Mouse (Mus musculus): ENCODE results near the gene Gm21985. TPM values are rescaled to one million over a fixed set of nuclear protein-coding genes. Genes with fewer than 3 reads are reported as not detected.
A peak's percentile ranks its signal among the peaks of the same experiment; 100 is the strongest.

The Gm21985 gene
- total and polyA plus RNA-seq, 3 experiments: 0.51 TPM; not detected in 2

DNA sequence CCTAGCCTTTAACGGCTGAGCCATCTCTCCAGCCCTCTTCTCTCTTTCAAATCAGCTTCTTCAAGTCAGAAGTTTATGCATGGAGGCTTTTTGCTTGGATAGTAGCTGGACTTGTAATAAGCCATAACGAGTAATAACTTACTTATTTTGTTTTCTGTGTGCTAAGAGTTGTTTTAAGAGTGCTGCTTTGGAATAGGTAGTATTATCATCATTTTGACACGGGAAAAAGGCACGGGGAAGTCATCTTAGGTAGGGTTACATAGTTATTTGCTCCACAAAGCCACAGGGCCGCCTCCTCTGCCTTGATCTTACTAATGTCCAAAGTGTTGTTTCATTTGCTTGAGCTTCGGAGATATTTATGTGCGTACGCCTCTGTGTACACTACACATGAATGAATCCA is 114.0 kb downstream of the Gm21985 start:
- TF ChIP-seq IRF4 (IDR thresholded peaks at IDR 0.05; ENCODE audit: low read depth, low read length): no peak
- no peak for TF ChIP-seq ELF1 (IDR thresholded peaks at IDR 0.05; ENCODE audit: low read depth, low read length)
- no peak for TF ChIP-seq EP300 (IDR thresholded peaks at IDR 0.05; ENCODE audit: low read length)
- TF ChIP-seq ZMIZ1 (IDR thresholded peaks at IDR 0.05; ENCODE audit: low read depth, low read length): no peak
- TF ChIP-seq ETS1 (conservative IDR thresholded peaks at IDR 0.05; ENCODE audit: low read depth, low read length): no peak
- TF ChIP-seq ZKSCAN1 (IDR thresholded peaks at IDR 0.05; ENCODE audit: borderline replicate concordance, low read depth, low read length): no peak
- no peak for TF ChIP-seq BHLHE40 (IDR thresholded peaks at IDR 0.05; ENCODE audit: low read depth, low read length)
- no peak for TF ChIP-seq ZNF384 (IDR thresholded peaks at IDR 0.05; ENCODE audit: low read depth, low read length)
- TF ChIP-seq POLR2A (IDR thresholded peaks at IDR 0.05; ENCODE audit: low read depth, low read length): no peak
- TF ChIP-seq KAT2A (IDR thresholded peaks at IDR 0.05; ENCODE audit: insufficient replicate concordance, low read length): no peak
- TF ChIP-seq MYC (IDR thresholded peaks at IDR 0.05; ENCODE audit: low read depth, low read length): no peak
- TF ChIP-seq MAFK (IDR thresholded peaks at IDR 0.05; ENCODE audit: insufficient replicate concordance, low read length): no peak
- TF ChIP-seq NELFE (IDR thresholded peaks at IDR 0.05; ENCODE audit: low read depth, low read length): no peak
- TF ChIP-seq PAX5 (IDR thresholded peaks at IDR 0.05; ENCODE audit: low read length): no peak
- H3K4me3 ChIP-seq (replicated peaks in 1 of 3; ENCODE audit: low read depth in 2 of 3, low read length in 2 of 3, poor library complexity in 1 of 3): peak overlapping the region; percentile 81 to 85 (median 83)
- dilution Hi-C loops (cut with MboI; ENCODE audit: extremely low pct_ligation_motif_present, extremely low pct_unique_long_range_greater_than_20kb, low sequenced_read_pairs) (no loop called here), in situ Hi-C loops (cut with MboI; ENCODE audit: low pct_ligation_motif_present, low pct_unique_long_range_greater_than_20kb, low sequenced_read_pairs) (no loop called here)
- H3K4me2 ChIP-seq (ENCODE audit: insufficient read depth, low read depth, poor library complexity, severe bottlenecking): peak overlapping the region; percentile 99
- DNase-seq (ENCODE audit: extremely low read depth): no peak
- peaks cover 0 to 9% of the 10 kb centered on the region in 2 experiments for H3K36me3 ChIP-seq (replicated peaks in 1 of 2; ENCODE audit: control insufficient read depth in 1 of 2, insufficient read depth in 1 of 2, low read length in 1 of 2)
- peaks cover 2% of the 10 kb centered on the region for H3K27me3 ChIP-seq (replicated peaks)
- H3K27ac ChIP-seq (ENCODE audit: insufficient read depth, low read depth): no peak overlapping the region
- H3K9me3 ChIP-seq (replicated peaks; ENCODE audit: low read length): no peaks in the 10 kb centered on the region
- peaks cover 48% of the 10 kb centered on the region for H3K79me2 ChIP-seq (replicated peaks; ENCODE audit: control insufficient read depth, extremely low read depth, insufficient read depth, poor library complexity, severe bottlenecking)
- H3K9ac ChIP-seq (ENCODE audit: insufficient read depth, low read depth): peak overlapping the region; percentile 97
- peaks cover 0 to 24% of the 10 kb centered on the region in 2 experiments; a peak in 2 of 4 replicates for H3K4me1 ChIP-seq (ENCODE audit: control insufficient read depth in 1 of 2, insufficient read depth in 2 of 2)

DNA sequence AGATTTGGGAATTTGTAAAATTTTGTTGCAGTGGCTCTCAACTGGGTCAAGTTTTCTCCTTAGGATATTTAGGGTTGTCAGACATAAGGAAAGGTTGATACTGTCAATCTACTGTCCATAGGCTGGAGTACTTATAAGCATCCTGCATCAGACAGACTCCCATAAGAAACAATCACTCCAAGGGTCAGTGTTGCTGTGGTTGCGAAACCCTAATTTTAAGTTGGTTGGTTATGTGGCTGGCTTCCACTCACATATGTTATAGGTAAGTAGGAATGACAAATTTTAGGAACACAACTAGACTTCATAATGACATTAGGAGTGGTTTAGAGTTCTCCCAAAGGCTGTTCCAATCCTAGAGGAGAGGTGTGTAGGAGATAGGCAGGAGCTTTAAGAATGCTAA is 115.1 kb downstream of the Gm21985 start:
- Histone ChIP-seq H3K27ac (ENCODE audit: insufficient read depth, low read depth) (no peak overlapping the region), H3K4me3 (replicated peaks in 1 of 3; ENCODE audit: low read depth in 2 of 3, low read length in 2 of 3, poor library complexity in 1 of 3) (no peak overlapping the region), H3K79me2 (replicated peaks; ENCODE audit: control insufficient read depth, extremely low read depth, insufficient read depth, poor library complexity, severe bottlenecking) (peaks cover 52% of the 10 kb centered on the region), H3K4me1 (ENCODE audit: control insufficient read depth in 1 of 2, insufficient read depth in 2 of 2) (peaks cover 0 to 27% of the 10 kb centered on the region in 2 experiments; a peak in 2 of 4 replicates), H3K9me3 (replicated peaks; ENCODE audit: low read length) (no peaks in the 10 kb centered on the region), H3K4me2 (ENCODE audit: insufficient read depth, low read depth, poor library complexity, severe bottlenecking) (no peak overlapping the region), H3K36me3 (replicated peaks in 1 of 2; ENCODE audit: control insufficient read depth in 1 of 2, insufficient read depth in 1 of 2, low read length in 1 of 2) (peaks cover 0 to 12% of the 10 kb centered on the region in 2 experiments), H3K9ac (ENCODE audit: insufficient read depth, low read depth) (no peak overlapping the region), H3K27me3 (replicated peaks) (no peaks in the 10 kb centered on the region)
- TF ChIP-seq JUN (IDR thresholded peaks at IDR 0.05; ENCODE audit: insufficient read depth, low read depth, low read length) (no peak), UBTF (IDR thresholded peaks at IDR 0.05; ENCODE audit: low read depth, low read length) (no peak), ZC3H11A (IDR thresholded peaks at IDR 0.05; ENCODE audit: low read depth, low read length) (no peak), ELF1 (IDR thresholded peaks at IDR 0.05; ENCODE audit: low read depth, low read length) (no peak), CHD2 (IDR thresholded peaks at IDR 0.05; ENCODE audit: low read length) (no peak), E2F4 (IDR thresholded peaks at IDR 0.05; ENCODE audit: insufficient replicate concordance, low read depth, low read length) (no peak), IRF4 (IDR thresholded peaks at IDR 0.05; ENCODE audit: low read depth, low read length) (no peak), ZMIZ1 (IDR thresholded peaks at IDR 0.05; ENCODE audit: low read depth, low read length) (no peak), HCFC1 (IDR thresholded peaks at IDR 0.05; ENCODE audit: low read depth, low read length) (no peak), ZKSCAN1 (IDR thresholded peaks at IDR 0.05; ENCODE audit: borderline replicate concordance, low read depth, low read length) (no peak), POLR2A (IDR thresholded peaks at IDR 0.05; ENCODE audit: low read depth, low read length) (no peak), TBP (conservative IDR thresholded peaks at IDR 0.05; ENCODE audit: low read depth, low read length) (no peak), SMC3 (IDR thresholded peaks at IDR 0.05; ENCODE audit: low read depth, low read length) (no peak), JUND (conservative IDR thresholded peaks at IDR 0.05; ENCODE audit: low read depth, low read length) (no peak), MAFK (IDR thresholded peaks at IDR 0.05; ENCODE audit: insufficient replicate concordance, low read length) (no peak), MXI1 (IDR thresholded peaks at IDR 0.05; ENCODE audit: low read depth, low read length) (no peak), BHLHE40 (IDR thresholded peaks at IDR 0.05; ENCODE audit: low read depth, low read length) (no peak), USF2 (conservative IDR thresholded peaks at IDR 0.05; ENCODE audit: low read depth, low read length) (no peak), MYC (IDR thresholded peaks at IDR 0.05; ENCODE audit: low read depth, low read length) (no peak)
- in situ Hi-C loops (cut with MboI; ENCODE audit: low pct_ligation_motif_present, low pct_unique_long_range_greater_than_20kb, low sequenced_read_pairs): no loop called here
- DNase-seq (ENCODE audit: extremely low read depth): no peak
- dilution Hi-C loops (cut with MboI; ENCODE audit: extremely low pct_ligation_motif_present, extremely low pct_unique_long_range_greater_than_20kb, low sequenced_read_pairs): no loop called here
